Mouse (Mus musculus): Measurements from ENCODE around the gene Etnk2.

- no peak for TF ChIP-seq CTCF (conservative IDR thresholded peaks at IDR 0.05; ENCODE audit: low read length)
- TF ChIP-seq NANOG (IDR thresholded peaks at IDR 0.05; ENCODE audit: borderline replicate concordance, low read length), result no peak
These were observed 5.3 kb downstream of the Etnk2 start for GRCm38 (mm10) chr1:133368644-133369043.

All from E14TG2a.4 (cell line).